Mouse (Mus musculus) ES-E14 (cell line): Measurements from ENCODE around the gene Gipc2.

Source experiments
- CHD2 ChIP-seq: IDR thresholded peaks from 2 replicates; pipeline ENCODE4 v1.6.1; 2014; ENCODE audit warnings: mild to moderate bottlenecking, low read depth, low read length, inconsistent platforms
- HCFC1 ChIP-seq: IDR thresholded peaks from 2 replicates; pipeline ENCODE4 v1.6.1; 2012; ENCODE audit warnings: low read length, inconsistent platforms, borderline replicate concordance; ENCODE audit not compliant: insufficient read depth
- ZC3H11A ChIP-seq: IDR thresholded peaks from 2 replicates; pipeline ENCODE4 v1.6.1; 2012; ENCODE audit warnings: low read depth, mild to moderate bottlenecking, inconsistent platforms, low read length, borderline replicate concordance
- ZNF384 ChIP-seq: IDR thresholded peaks from 2 replicates; pipeline ENCODE4 v1.6.1; 2012; ENCODE audit warnings: low read depth, low read length, inconsistent platforms

- no peak for TF ChIP-seq ZNF384
- TF ChIP-seq CHD2 = no peak
- no peak for TF ChIP-seq ZC3H11A
- no peak for TF ChIP-seq HCFC1
Measured at GRCm38 (mm10) chr3:152119987-152120386, 46.0 kb downstream of the Gipc2 start.
